Mouse (Mus musculus): ENCODE data around the gene Numa1. TPM values are rescaled to one million over a fixed set of nuclear protein-coding genes. Genes with fewer than 3 reads are reported as not detected.
"Not testable (repeated sequence)": the region's sequence is repeated elsewhere in the genome, so short reads cannot be mapped to it uniquely, and the experiment has no call there.

The Numa1 gene
- total and polyA plus RNA-seq, 3 experiments, result 53.3 to 93.8 (median 88.3) TPM

- Histone ChIP-seq H3K9ac (ENCODE audit: low read depth, low read length) (no peak overlapping the region), H3K4me3 (no peak overlapping the region), H3K27ac (no peak overlapping the region), H3K79me2 (replicated peaks; ENCODE audit: control insufficient read depth, insufficient read depth, low read length) (no peaks in the 10 kb centered on the region), H3K27me3 (ENCODE audit: control insufficient read depth, insufficient read depth, low read length) (no peaks in the 10 kb centered on the region), H3K4me1 (ENCODE audit: control insufficient read depth, insufficient read depth, low read length) (no peaks in the 10 kb centered on the region), H3K36me3 (ENCODE audit: control insufficient read depth, insufficient read depth, low read length) (no peaks in the 10 kb centered on the region; the same call in 1 of the 2 replicates)
- no peak for TF ChIP-seq EP300 (IDR thresholded peaks at IDR 0.05; ENCODE audit: insufficient read depth, low read depth, low read length)
- TF ChIP-seq POLR2A (IDR thresholded peaks at IDR 0.05; ENCODE audit: insufficient read depth, low read depth, low read length), result no peak
- no peak for TF ChIP-seq CTCF (IDR thresholded peaks at IDR 0.05)
- DNase-seq, result no peak
- WGBS, result 86% methylated on average over 2 of the region's 2 CpGs
- intact Hi-C loops (cut with DNase I), result no loop called here
Measured at GRCm38 (mm10) chr7:102025187-102026119, 91.5 kb downstream of the Numa1 start.

DNA sequence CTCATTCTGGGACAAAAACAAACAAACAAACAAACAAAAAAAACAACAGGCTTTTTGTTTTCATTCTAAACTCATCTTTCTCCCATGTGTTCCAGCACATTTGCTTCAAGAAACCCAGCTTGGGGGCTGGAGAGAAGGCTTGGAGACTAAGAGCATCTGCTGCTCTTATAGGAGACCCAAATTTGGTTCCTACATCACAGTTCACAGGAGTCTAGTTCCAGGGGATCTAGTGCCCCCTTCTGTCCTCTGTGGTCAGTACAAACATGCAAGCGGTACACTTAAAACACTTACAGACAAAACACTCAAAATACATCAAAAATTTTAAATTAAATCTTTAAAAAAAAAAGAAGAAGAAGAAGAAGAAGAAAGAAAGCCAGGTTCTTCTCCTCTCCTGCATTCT, 101.0 kb downstream of the Numa1 start:
- no peaks in the 10 kb centered on the region for H3K79me2 ChIP-seq (replicated peaks; ENCODE audit: control insufficient read depth, insufficient read depth, low read length)
- no peak overlapping the region for H3K4me3 ChIP-seq
- 92% methylated on average over 1 of the region's 1 CpGs for WGBS
- H3K36me3 ChIP-seq (ENCODE audit: control insufficient read depth, insufficient read depth, low read length), result no peaks in the 10 kb centered on the region
- no peak for TF ChIP-seq POLR2A (IDR thresholded peaks at IDR 0.05; ENCODE audit: insufficient read depth, low read depth, low read length)
- TF ChIP-seq CTCF (IDR thresholded peaks at IDR 0.05), result peak; percentile 62
- intact Hi-C loops (cut with DNase I), result loop anchor here (1.0 to 5.0 kb wide), 2 partner anchors 38 to 117 kb away; no protein-coding TSS in a partner anchor
- no peak for DNase-seq
- H3K4me1 ChIP-seq (ENCODE audit: control insufficient read depth, insufficient read depth, low read length), result no peaks in the 10 kb centered on the region
- no peaks in the 10 kb centered on the region for H3K27me3 ChIP-seq (ENCODE audit: control insufficient read depth, insufficient read depth, low read length)
- H3K27ac ChIP-seq, result no peak overlapping the region
- H3K9ac ChIP-seq (ENCODE audit: low read depth, low read length), result no peak overlapping the region

DNA sequence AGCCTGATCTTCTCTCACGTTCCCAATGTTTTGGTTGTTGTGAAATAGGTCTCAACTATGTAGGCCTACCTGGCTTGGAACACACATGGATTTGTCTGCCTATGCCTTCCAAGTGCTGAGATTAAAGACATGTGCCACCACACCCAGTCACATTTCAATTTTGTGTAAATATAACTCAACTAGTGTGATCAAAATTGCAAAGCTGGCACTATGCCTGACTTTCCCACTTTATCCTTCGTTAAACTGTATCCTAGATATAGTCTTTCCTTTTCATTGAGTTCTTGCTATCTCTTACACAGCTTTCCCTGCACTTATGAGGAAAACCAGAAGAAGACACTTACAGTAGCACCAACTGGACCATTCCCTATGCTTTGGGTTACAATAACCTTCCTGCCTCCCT, 101.6 kb downstream of the Numa1 start:
- Histone ChIP-seq H3K27me3 (ENCODE audit: control insufficient read depth, insufficient read depth, low read length) (no peaks in the 10 kb centered on the region), H3K4me3 (no peak overlapping the region), H3K27ac (no peak overlapping the region), H3K4me1 (ENCODE audit: control insufficient read depth, insufficient read depth, low read length) (no peaks in the 10 kb centered on the region), H3K79me2 (replicated peaks; ENCODE audit: control insufficient read depth, insufficient read depth, low read length) (no peaks in the 10 kb centered on the region), H3K36me3 (ENCODE audit: control insufficient read depth, insufficient read depth, low read length) (no peaks in the 10 kb centered on the region), H3K9ac (ENCODE audit: low read depth, low read length) (no peak overlapping the region)
- 76% methylated on average over 2 of the region's 2 CpGs for WGBS
- no peak for TF ChIP-seq CTCF (IDR thresholded peaks at IDR 0.05)
- TF ChIP-seq EP300 (IDR thresholded peaks at IDR 0.05; ENCODE audit: insufficient read depth, low read depth, low read length), result no peak
- no peak for TF ChIP-seq POLR2A (IDR thresholded peaks at IDR 0.05; ENCODE audit: insufficient read depth, low read depth, low read length)
- intact Hi-C loops (cut with DNase I), result loop anchor here (1.0 to 5.0 kb wide), 2 partner anchors 38 to 117 kb away; no protein-coding TSS in a partner anchor
- no peak for DNase-seq

DNA sequence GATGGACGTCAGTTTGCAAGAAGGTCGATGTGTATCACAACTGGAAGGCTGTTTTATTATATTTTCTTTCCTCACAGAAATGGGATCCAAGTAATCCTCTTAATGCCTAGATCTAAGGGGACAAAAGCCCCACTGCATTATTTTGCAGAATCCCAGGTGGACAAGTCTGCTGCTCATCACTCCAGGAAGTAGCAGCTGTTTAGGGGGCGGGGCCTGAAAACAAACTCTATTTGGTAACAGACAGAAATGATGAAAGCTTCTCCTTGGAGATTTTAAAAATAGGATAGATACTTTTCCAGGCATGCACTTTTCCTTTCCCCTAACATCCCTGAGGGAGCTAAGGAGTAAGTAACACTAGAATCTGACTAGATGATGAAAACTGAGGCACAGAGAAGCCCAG, 103.4 kb downstream of the Numa1 start:
- DNase-seq, result no peak
- WGBS, result 88% methylated on average over 3 of the region's 3 CpGs
- no peak overlapping the region for H3K27ac ChIP-seq
- H3K79me2 ChIP-seq (replicated peaks; ENCODE audit: control insufficient read depth, insufficient read depth, low read length), result no peaks in the 10 kb centered on the region
- intact Hi-C loops (cut with DNase I), result loop anchor here (5.0 kb wide), 1 partner anchor 40 kb away; no protein-coding TSS in a partner anchor
- no peak for TF ChIP-seq EP300 (IDR thresholded peaks at IDR 0.05; ENCODE audit: insufficient read depth, low read depth, low read length)
- no peak for TF ChIP-seq POLR2A (IDR thresholded peaks at IDR 0.05; ENCODE audit: insufficient read depth, low read depth, low read length)
- H3K4me3 ChIP-seq, result no peak overlapping the region
- no peaks in the 10 kb centered on the region for H3K4me1 ChIP-seq (ENCODE audit: control insufficient read depth, insufficient read depth, low read length)
- no peak overlapping the region for H3K9ac ChIP-seq (ENCODE audit: low read depth, low read length)
- no peaks in the 10 kb centered on the region for H3K27me3 ChIP-seq (ENCODE audit: control insufficient read depth, insufficient read depth, low read length)
- peaks cover 5% of the 10 kb centered on the region; the same call in 1 of the 2 replicates for H3K36me3 ChIP-seq (ENCODE audit: control insufficient read depth, insufficient read depth, low read length)

GRCm38 (mm10) chr7:102042314-102042713, 108.4 kb downstream of the Numa1 start:
- Histone ChIP-seq H3K4me1 (ENCODE audit: control insufficient read depth, insufficient read depth, low read length) (no peaks in the 10 kb centered on the region), H3K9ac (ENCODE audit: low read depth, low read length) (no peak overlapping the region), H3K27me3 (ENCODE audit: control insufficient read depth, insufficient read depth, low read length) (no peaks in the 10 kb centered on the region), H3K27ac (no peak overlapping the region), H3K36me3 (ENCODE audit: control insufficient read depth, insufficient read depth, low read length) (peaks cover 7% of the 10 kb centered on the region; the same call in 1 of the 2 replicates), H3K4me3 (no peak overlapping the region), H3K79me2 (replicated peaks; ENCODE audit: control insufficient read depth, insufficient read depth, low read length) (peaks cover 2% of the 10 kb centered on the region; the same call in 1 of the 2 replicates)
- DNase-seq, result no peak
- 49% methylated on average over 2 of the region's 2 CpGs for WGBS
- TF ChIP-seq EP300 (IDR thresholded peaks at IDR 0.05; ENCODE audit: insufficient read depth, low read depth, low read length) (no peak), POLR2A (IDR thresholded peaks at IDR 0.05; ENCODE audit: insufficient read depth, low read depth, low read length) (no peak), CTCF (IDR thresholded peaks at IDR 0.05) (no peak)
- intact Hi-C loops (cut with DNase I), result no loop called here

GRCm38 (mm10) chr7:102048524-102048923, 114.6 kb downstream of the Numa1 start:
- not testable (repeated sequence) for H3K9ac ChIP-seq (ENCODE audit: low read depth, low read length)

More at GRCm38 (mm10) chr7:102048524-102048923, 114.6 kb downstream of the Numa1 start:
- TF ChIP-seq CTCF (IDR thresholded peaks at IDR 0.05), result peak; percentile 63
- H3K4me3 ChIP-seq; H3K27ac ChIP-seq; H3K79me2 ChIP-seq (replicated peaks; ENCODE audit: control insufficient read depth, insufficient read depth, low read length); intact Hi-C loops (cut with DNase I); H3K36me3 ChIP-seq (ENCODE audit: control insufficient read depth, insufficient read depth, low read length); H3K4me1 ChIP-seq (ENCODE audit: control insufficient read depth, insufficient read depth, low read length); H3K27me3 ChIP-seq (ENCODE audit: control insufficient read depth, insufficient read depth, low read length); DNase-seq: not testable (repeated sequence)
